Mouse (Mus musculus): ENCODE measurements around the gene Mcf2l. TPM values are rescaled to one million over a fixed set of nuclear protein-coding genes. Genes with fewer than 3 reads are reported as not detected.

Mcf2l gene
- total and polyA plus RNA-seq, 3 experiments, result 0.49 TPM; not detected in 2

DNA sequence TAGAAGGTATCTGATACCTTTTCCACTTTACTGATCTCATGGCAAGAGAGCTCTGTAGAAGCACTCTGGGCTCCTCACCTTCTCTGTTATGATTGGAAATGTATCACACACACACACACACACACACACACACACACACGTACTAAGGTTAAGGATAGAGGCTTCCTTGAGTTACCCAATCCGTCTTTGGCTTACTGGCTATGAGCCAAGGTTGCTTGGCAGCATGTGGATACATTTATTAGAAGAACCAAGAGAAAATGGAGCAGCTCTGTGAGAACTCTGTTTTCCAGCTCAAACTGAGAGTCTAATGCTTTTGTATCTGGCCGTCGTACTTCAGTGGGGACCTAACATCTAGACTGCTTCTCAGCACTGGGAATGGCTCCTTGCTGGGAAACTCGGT is 121.9 kb downstream of the Mcf2l start:
- DNase-seq (ENCODE audit: low spot score) (no peak), ATAC-seq (ENCODE audit: extremely low read depth, insufficient number of reproducible peaks, low FRiP score, poor library complexity, severe bottlenecking) (no peak)
- no peaks in the 10 kb centered on the region for H3K9me3 ChIP-seq (replicated peaks)
- H3K27me3 ChIP-seq (ENCODE audit: insufficient read depth, low read length), result peaks cover 26% of the 10 kb centered on the region
- TF ChIP-seq TAL1 (conservative IDR thresholded peaks at IDR 0.05; ENCODE audit: low read depth, low read length) (no peak), GATA2 (IDR thresholded peaks at IDR 0.05; ENCODE audit: borderline replicate concordance, low read depth, low read length) (no peak), CTCF (IDR thresholded peaks at IDR 0.05; ENCODE audit: low read depth, low read length) (no peak), GATA1 (IDR thresholded peaks at IDR 0.05; ENCODE audit: borderline replicate concordance, low read length) (no peak), POLR2AphosphoS5 (IDR thresholded peaks at IDR 0.05; ENCODE audit: insufficient replicate concordance, low read depth, low read length) (no peak)
- H3K4me3 ChIP-seq (ENCODE audit: low read depth, low read length), result no peak overlapping the region
- no peaks in the 10 kb centered on the region for H3K36me3 ChIP-seq (replicated peaks)
- no peaks in the 10 kb centered on the region for H3K4me1 ChIP-seq (ENCODE audit: insufficient read depth, low read depth, low read length)

DNA sequence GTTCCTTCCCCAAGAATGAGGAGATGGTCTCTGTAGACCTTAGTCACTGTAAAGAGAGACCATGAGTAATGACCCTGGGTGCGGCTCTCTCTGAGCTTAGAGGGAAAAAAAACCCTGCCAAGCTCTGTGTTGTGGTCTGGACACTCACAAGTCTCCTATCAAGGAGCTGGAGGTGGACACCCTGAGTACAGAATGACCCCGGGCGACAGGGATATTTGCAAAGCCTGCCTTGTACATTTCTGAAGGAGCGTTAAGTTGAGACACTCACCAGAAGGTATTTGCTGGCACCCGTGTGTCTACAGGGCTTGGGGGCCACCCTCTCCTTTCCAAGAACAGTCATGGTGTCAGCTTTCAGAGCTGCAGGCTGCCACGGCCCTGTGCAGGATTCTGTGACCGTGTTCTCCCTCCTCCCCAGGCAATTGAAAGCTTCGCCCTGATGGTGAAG is 123.2 kb downstream of the Mcf2l start:
- no peaks in the 10 kb centered on the region for H3K36me3 ChIP-seq (replicated peaks)
- no peak for TF ChIP-seq GATA1 (IDR thresholded peaks at IDR 0.05; ENCODE audit: borderline replicate concordance, low read length)
- TF ChIP-seq TAL1 (conservative IDR thresholded peaks at IDR 0.05; ENCODE audit: low read depth, low read length), result no peak
- TF ChIP-seq GATA2 (IDR thresholded peaks at IDR 0.05; ENCODE audit: borderline replicate concordance, low read depth, low read length), result no peak
- TF ChIP-seq CTCF (IDR thresholded peaks at IDR 0.05; ENCODE audit: low read depth, low read length), result no peak
- TF ChIP-seq POLR2AphosphoS5 (IDR thresholded peaks at IDR 0.05; ENCODE audit: insufficient replicate concordance, low read depth, low read length), result no peak
- no peaks in the 10 kb centered on the region for H3K4me1 ChIP-seq (ENCODE audit: insufficient read depth, low read depth, low read length)
- H3K4me3 ChIP-seq (ENCODE audit: low read depth, low read length), result no peak overlapping the region
- no peaks in the 10 kb centered on the region for H3K9me3 ChIP-seq (replicated peaks)
- DNase-seq (ENCODE audit: low spot score) (no peak), ATAC-seq (ENCODE audit: extremely low read depth, insufficient number of reproducible peaks, low FRiP score, poor library complexity, severe bottlenecking) (no peak)
- peaks cover 32% of the 10 kb centered on the region for H3K27me3 ChIP-seq (ENCODE audit: insufficient read depth, low read length)

- Histone ChIP-seq H3K36me3 (replicated peaks) (no peaks in the 10 kb centered on the region), H3K27me3 (ENCODE audit: insufficient read depth, low read length) (peaks cover 31% of the 10 kb centered on the region), H3K4me3 (ENCODE audit: low read depth, low read length) (no peak overlapping the region), H3K9me3 (replicated peaks) (no peaks in the 10 kb centered on the region), H3K4me1 (ENCODE audit: insufficient read depth, low read depth, low read length) (no peaks in the 10 kb centered on the region)
- DNase-seq (ENCODE audit: low spot score) (no peak), ATAC-seq (ENCODE audit: extremely low read depth, insufficient number of reproducible peaks, low FRiP score, poor library complexity, severe bottlenecking) (no peak)
- TF ChIP-seq GATA1 (IDR thresholded peaks at IDR 0.05; ENCODE audit: borderline replicate concordance, low read length), result no peak
- no peak for TF ChIP-seq TAL1 (conservative IDR thresholded peaks at IDR 0.05; ENCODE audit: low read depth, low read length)
- no peak for TF ChIP-seq CTCF (IDR thresholded peaks at IDR 0.05; ENCODE audit: low read depth, low read length)
- no peak for TF ChIP-seq POLR2AphosphoS5 (IDR thresholded peaks at IDR 0.05; ENCODE audit: insufficient replicate concordance, low read depth, low read length)
- no peak for TF ChIP-seq GATA2 (IDR thresholded peaks at IDR 0.05; ENCODE audit: borderline replicate concordance, low read depth, low read length)
Observed at GRCm38 (mm10) chr8:12998331-12998730, 124.7 kb downstream of the Mcf2l start.

DNA sequence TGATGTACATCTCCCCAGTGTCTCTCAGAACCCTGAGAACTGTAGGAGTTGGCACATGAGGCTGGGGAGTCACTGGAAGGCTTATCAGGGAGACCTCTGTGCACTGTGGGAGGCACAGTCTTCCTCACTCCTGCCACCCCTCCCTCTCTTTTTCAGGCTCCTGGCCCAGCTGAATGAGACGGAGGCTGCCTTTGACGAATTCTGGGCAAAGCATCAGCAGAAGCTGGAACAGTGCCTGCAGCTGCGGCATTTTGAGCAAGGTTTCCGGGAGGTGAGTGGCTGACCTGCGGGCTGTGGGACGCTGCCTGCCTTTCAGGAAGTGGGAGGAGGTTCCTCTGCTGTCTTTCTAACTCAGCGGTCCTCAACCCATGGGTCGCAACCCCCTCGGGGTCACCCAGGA is 126.2 kb downstream of the Mcf2l start:
- no peaks in the 10 kb centered on the region for H3K36me3 ChIP-seq (replicated peaks)
- no peaks in the 10 kb centered on the region for H3K4me1 ChIP-seq (ENCODE audit: insufficient read depth, low read depth, low read length)
- TF ChIP-seq GATA2 (IDR thresholded peaks at IDR 0.05; ENCODE audit: borderline replicate concordance, low read depth, low read length) (no peak), TAL1 (conservative IDR thresholded peaks at IDR 0.05; ENCODE audit: low read depth, low read length) (no peak), CTCF (IDR thresholded peaks at IDR 0.05; ENCODE audit: low read depth, low read length) (no peak), POLR2AphosphoS5 (IDR thresholded peaks at IDR 0.05; ENCODE audit: insufficient replicate concordance, low read depth, low read length) (no peak), GATA1 (IDR thresholded peaks at IDR 0.05; ENCODE audit: borderline replicate concordance, low read length) (no peak)
- no peaks in the 10 kb centered on the region for H3K9me3 ChIP-seq (replicated peaks)
- DNase-seq (ENCODE audit: low spot score) (no peak), ATAC-seq (ENCODE audit: extremely low read depth, insufficient number of reproducible peaks, low FRiP score, poor library complexity, severe bottlenecking) (no peak)
- peaks cover 26% of the 10 kb centered on the region; the same call in 1 of the 2 replicates for H3K27me3 ChIP-seq (ENCODE audit: insufficient read depth, low read length)
- no peak overlapping the region for H3K4me3 ChIP-seq (ENCODE audit: low read depth, low read length)

GRCm38 (mm10) chr8:13007458-13007857 is 133.9 kb downstream of the Mcf2l start:
- no peaks in the 10 kb centered on the region for H3K36me3 ChIP-seq (replicated peaks)
- no peak overlapping the region for H3K4me3 ChIP-seq (ENCODE audit: low read depth, low read length)
- ATAC-seq (ENCODE audit: extremely low read depth, insufficient number of reproducible peaks, low FRiP score, poor library complexity, severe bottlenecking) (no peak), DNase-seq (ENCODE audit: low spot score) (no peak)
- H3K9me3 ChIP-seq (replicated peaks), result no peaks in the 10 kb centered on the region
- TF ChIP-seq GATA2 (IDR thresholded peaks at IDR 0.05; ENCODE audit: borderline replicate concordance, low read depth, low read length) (no peak), CTCF (IDR thresholded peaks at IDR 0.05; ENCODE audit: low read depth, low read length) (no peak), POLR2AphosphoS5 (IDR thresholded peaks at IDR 0.05; ENCODE audit: insufficient replicate concordance, low read depth, low read length) (no peak), GATA1 (IDR thresholded peaks at IDR 0.05; ENCODE audit: borderline replicate concordance, low read length) (no peak)
- no peaks in the 10 kb centered on the region for H3K4me1 ChIP-seq (ENCODE audit: insufficient read depth, low read depth, low read length)
- H3K27me3 ChIP-seq (ENCODE audit: insufficient read depth, low read length), result peaks cover 35% of the 10 kb centered on the region

DNA sequence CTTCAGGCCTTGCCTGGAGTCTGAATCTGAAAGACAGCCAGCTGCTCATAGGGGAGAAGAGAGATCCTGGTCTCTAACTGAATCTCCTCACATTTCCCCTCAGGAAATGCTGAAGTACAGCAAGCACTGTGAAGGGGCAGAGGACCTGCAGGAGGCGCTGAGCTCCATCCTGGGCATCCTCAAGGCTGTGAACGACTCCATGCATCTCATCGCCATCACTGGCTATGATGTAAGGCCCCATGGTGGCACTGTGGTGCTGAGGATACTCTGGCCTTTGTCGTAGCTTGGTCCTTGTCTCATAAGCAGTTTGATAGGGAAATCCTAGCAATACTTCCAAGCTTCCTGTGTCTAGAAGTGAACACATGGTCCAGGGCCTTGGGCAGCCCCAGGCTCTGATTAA is 136.7 kb downstream of the Mcf2l start:
- Histone ChIP-seq H3K36me3 (replicated peaks) (no peaks in the 10 kb centered on the region), H3K27me3 (ENCODE audit: insufficient read depth, low read length) (peaks cover 34% of the 10 kb centered on the region), H3K4me1 (ENCODE audit: insufficient read depth, low read depth, low read length) (no peaks in the 10 kb centered on the region), H3K4me3 (ENCODE audit: low read depth, low read length) (no peak overlapping the region), H3K9me3 (replicated peaks) (no peaks in the 10 kb centered on the region)
- ATAC-seq (ENCODE audit: extremely low read depth, insufficient number of reproducible peaks, low FRiP score, poor library complexity, severe bottlenecking) (no peak), DNase-seq (ENCODE audit: low spot score) (no peak)
- TF ChIP-seq POLR2AphosphoS5 (IDR thresholded peaks at IDR 0.05; ENCODE audit: insufficient replicate concordance, low read depth, low read length) (no peak), CTCF (IDR thresholded peaks at IDR 0.05; ENCODE audit: low read depth, low read length) (no peak)

DNA sequence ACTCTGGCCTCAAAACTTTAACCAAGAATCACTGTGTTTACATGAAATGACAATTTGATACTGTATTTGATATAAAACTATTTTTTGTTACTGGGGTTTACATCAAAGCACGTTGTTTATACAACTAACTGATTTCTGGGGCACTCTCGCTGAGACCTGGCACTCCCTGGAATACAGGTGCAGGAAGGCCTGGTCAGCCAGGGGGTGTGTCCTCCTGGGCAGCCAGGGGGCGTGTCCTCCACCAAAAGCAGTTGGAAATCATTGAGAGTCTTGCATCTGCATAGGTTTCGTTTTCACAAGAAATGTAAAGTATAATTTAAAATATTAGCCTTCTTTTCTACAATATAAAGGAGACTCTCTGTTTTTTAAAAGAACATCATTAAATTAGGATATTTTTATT is 146.0 kb downstream of the Mcf2l start:
- Histone ChIP-seq H3K27me3 (ENCODE audit: insufficient read depth, low read length) (peaks cover 15% of the 10 kb centered on the region), H3K36me3 (replicated peaks) (no peaks in the 10 kb centered on the region), H3K9me3 (replicated peaks) (no peaks in the 10 kb centered on the region), H3K4me1 (ENCODE audit: insufficient read depth, low read depth, low read length) (no peaks in the 10 kb centered on the region), H3K4me3 (ENCODE audit: low read depth, low read length) (no peak overlapping the region)
- no peak for TF ChIP-seq GATA1 (IDR thresholded peaks at IDR 0.05; ENCODE audit: borderline replicate concordance, low read length)
- TF ChIP-seq CTCF (IDR thresholded peaks at IDR 0.05; ENCODE audit: low read depth, low read length), result no peak
- TF ChIP-seq TAL1 (conservative IDR thresholded peaks at IDR 0.05; ENCODE audit: low read depth, low read length), result no peak
- TF ChIP-seq GATA2 (IDR thresholded peaks at IDR 0.05; ENCODE audit: borderline replicate concordance, low read depth, low read length), result no peak
- no peak for TF ChIP-seq POLR2AphosphoS5 (IDR thresholded peaks at IDR 0.05; ENCODE audit: insufficient replicate concordance, low read depth, low read length)
- no peak for ATAC-seq (ENCODE audit: extremely low read depth, insufficient number of reproducible peaks, low FRiP score, poor library complexity, severe bottlenecking)
- no peak for DNase-seq (ENCODE audit: low spot score)

All from G1E (cell line).